Mouse (Mus musculus): Measurements from ENCODE around the gene H2-Aa. TPM values are rescaled to one million over a fixed set of nuclear protein-coding genes. Genes with fewer than 3 reads are reported as not detected.

H2-Aa gene
- polyA plus RNA-seq, 2 experiments: 1.1 to 1.8 TPM

DNA sequence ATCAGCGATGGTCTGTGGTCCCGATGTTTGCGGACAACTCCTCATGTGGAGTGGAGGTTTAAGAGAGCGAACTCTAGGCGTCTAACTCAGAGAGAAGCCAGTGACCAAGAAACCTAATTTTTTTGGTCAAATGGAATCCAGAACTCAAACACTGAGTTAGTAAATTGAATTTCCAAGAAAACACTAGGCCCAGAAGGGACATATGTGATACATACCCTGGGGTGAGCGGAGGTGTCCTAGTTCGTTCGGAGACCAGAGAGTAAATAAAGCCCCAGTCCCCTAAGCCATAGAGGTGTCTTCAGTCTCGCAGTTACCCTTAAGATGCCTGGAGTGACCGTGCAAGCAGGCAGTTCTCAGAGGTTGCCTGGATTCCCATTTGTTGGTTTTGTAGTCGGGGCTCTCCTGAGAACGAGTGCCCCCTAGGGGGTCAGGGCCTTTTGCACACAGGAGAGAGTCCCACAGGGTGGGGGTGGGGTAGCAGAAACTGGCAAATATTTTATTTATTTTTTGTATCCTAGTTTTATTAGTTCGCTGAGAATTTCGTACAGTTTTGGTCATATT is 23.7 kb downstream of the H2-Aa start:
- Histone ChIP-seq H3K4me2 (ENCODE audit: low read depth) (peak overlapping the region; percentile 66), H3K9ac (replicated peaks) (no peak overlapping the region), H3K4me3 (ENCODE audit: insufficient read depth in 1 of 2, low read depth in 2 of 2, low read length in 2 of 2) (peak overlapping the region; percentile 47 to 55; a peak in 3 of 4 replicates), H3K9me3 (ENCODE audit: control insufficient read depth, low read length) (no peaks in the 10 kb centered on the region), H3K27ac (no peak overlapping the region), H3K4me1 (replicated peaks; ENCODE audit: control insufficient read depth in 2 of 2, insufficient read depth in 2 of 2, low read length in 1 of 2) (peaks cover 0 to 7% of the 10 kb centered on the region in 2 experiments; a peak in 2 of 4 replicates), H3K36me3 (replicated peaks; ENCODE audit: control insufficient read depth, insufficient read depth, low read depth) (no peaks in the 10 kb centered on the region), H3K27me3 (ENCODE audit: control insufficient read depth, insufficient read depth, low read length) (peaks cover 30% of the 10 kb centered on the region)
- ATAC-seq (ENCODE audit: insufficient read depth): no peak
- DNase-seq (ENCODE audit: low read depth in 3 of 3, low spot score in 3 of 3): no peak
- no peak for TF ChIP-seq EP300 (IDR thresholded peaks at IDR 0.05; ENCODE audit: low read depth)
- peak; percentile 27; the same call in 1 of the 2 replicates for TF ChIP-seq CTCF (IDR thresholded peaks at IDR 0.05; ENCODE audit: low read depth)
- WGBS (ENCODE audit: insufficient replicate concordance): 6% methylated on average over 14 of the region's 14 CpGs

GRCm38 (mm10) chr17:34263068-34263467 is 24.6 kb downstream of the H2-Aa start:
- peak overlapping the region; percentile 38 to 55 for H3K4me3 ChIP-seq (ENCODE audit: insufficient read depth in 1 of 2, low read depth in 2 of 2, low read length in 2 of 2)
- H3K9me3 ChIP-seq (ENCODE audit: control insufficient read depth, low read length): no peaks in the 10 kb centered on the region
- H3K9ac ChIP-seq (replicated peaks): no peak overlapping the region; the same call in 1 of the 2 replicates
- H3K27me3 ChIP-seq (ENCODE audit: control insufficient read depth, insufficient read depth, low read length): peaks cover 30% of the 10 kb centered on the region
- no peak overlapping the region for H3K27ac ChIP-seq
- no peaks in the 10 kb centered on the region for H3K36me3 ChIP-seq (replicated peaks; ENCODE audit: control insufficient read depth, insufficient read depth, low read depth)
- peaks cover 0 to 7% of the 10 kb centered on the region in 2 experiments; a peak in 2 of 4 replicates for H3K4me1 ChIP-seq (replicated peaks; ENCODE audit: control insufficient read depth in 2 of 2, insufficient read depth in 2 of 2, low read length in 1 of 2)
- WGBS (ENCODE audit: insufficient replicate concordance): 3% methylated on average over 8 of the region's 8 CpGs
- TF ChIP-seq EP300 (IDR thresholded peaks at IDR 0.05; ENCODE audit: low read depth) (no peak), CTCF (IDR thresholded peaks at IDR 0.05; ENCODE audit: low read depth) (no peak)
- DNase-seq (ENCODE audit: low read depth in 3 of 3, low spot score in 3 of 3) (peak in 2 of 3 experiments; percentile 46 to 47), ATAC-seq (ENCODE audit: insufficient read depth) (peak; percentile 50)
- peak overlapping the region; percentile 66 for H3K4me2 ChIP-seq (ENCODE audit: low read depth)

DNA sequence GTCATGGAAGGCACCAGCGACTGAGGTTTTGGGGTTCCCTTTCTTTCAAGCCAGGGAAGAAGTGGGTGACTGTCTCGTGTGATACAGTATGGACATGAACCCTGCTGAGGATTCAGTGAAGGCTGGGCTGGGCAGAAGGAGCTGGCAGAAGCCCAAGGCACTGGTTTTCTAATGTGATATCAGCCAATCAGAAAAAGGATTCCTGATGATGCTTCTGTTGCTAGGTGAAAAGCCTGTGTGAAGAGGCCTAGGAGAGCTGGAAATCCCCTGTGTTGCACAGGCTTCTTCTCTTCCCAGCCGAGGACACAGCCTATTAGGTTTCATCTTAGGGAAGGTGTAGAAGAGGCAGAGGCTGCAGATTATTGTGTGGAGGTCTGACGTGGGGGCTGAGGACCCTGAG is 26.1 kb downstream of the H2-Aa start:
- no peaks in the 10 kb centered on the region for H3K9me3 ChIP-seq (ENCODE audit: control insufficient read depth, low read length)
- no peak overlapping the region for H3K9ac ChIP-seq (replicated peaks)
- peaks cover 30% of the 10 kb centered on the region for H3K27me3 ChIP-seq (ENCODE audit: control insufficient read depth, insufficient read depth, low read length)
- WGBS (ENCODE audit: insufficient replicate concordance): 20% methylated on average over 4 of the region's 4 CpGs
- no peak for TF ChIP-seq EP300 (IDR thresholded peaks at IDR 0.05; ENCODE audit: low read depth)
- no peak overlapping the region for H3K4me2 ChIP-seq (ENCODE audit: low read depth)
- no peak overlapping the region for H3K4me3 ChIP-seq (ENCODE audit: insufficient read depth in 1 of 2, low read depth in 2 of 2, low read length in 2 of 2)
- ATAC-seq (ENCODE audit: insufficient read depth) (no peak), DNase-seq (ENCODE audit: low read depth in 3 of 3, low spot score in 3 of 3) (peak in 1 of 3 experiments; percentile 40)
- H3K4me1 ChIP-seq (replicated peaks; ENCODE audit: control insufficient read depth in 2 of 2, insufficient read depth in 2 of 2, low read length in 1 of 2): peaks cover 0 to 7% of the 10 kb centered on the region in 2 experiments; a peak in 2 of 4 replicates
- H3K27ac ChIP-seq: no peak overlapping the region
- no peaks in the 10 kb centered on the region for H3K36me3 ChIP-seq (replicated peaks; ENCODE audit: control insufficient read depth, insufficient read depth, low read depth)

DNA sequence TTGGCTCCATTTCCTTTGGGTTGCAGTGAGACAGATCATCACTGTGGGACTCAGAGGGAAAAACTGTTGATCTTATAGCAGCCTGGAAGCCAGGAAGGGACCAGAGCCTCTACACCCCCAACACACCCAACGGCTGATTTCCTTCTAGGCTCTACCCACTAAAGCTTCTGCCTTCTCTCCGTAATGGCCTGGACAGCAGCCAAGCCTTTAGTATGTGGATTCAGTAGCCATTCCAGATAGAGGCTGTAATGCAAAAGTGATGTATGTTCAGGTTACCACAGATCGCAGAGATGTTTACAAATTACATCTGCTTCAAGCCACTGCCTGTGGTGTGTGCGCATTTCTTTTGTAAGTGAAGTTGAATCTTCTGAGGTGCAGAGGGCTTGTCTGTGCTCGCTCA is 27.1 kb downstream of the H2-Aa start:
- TF ChIP-seq EP300 (IDR thresholded peaks at IDR 0.05; ENCODE audit: low read depth): no peak
- H3K4me2 ChIP-seq (ENCODE audit: low read depth): no peak overlapping the region
- no peak for ATAC-seq (ENCODE audit: insufficient read depth)
- WGBS (ENCODE audit: insufficient replicate concordance): 71% methylated on average over 5 of the region's 5 CpGs
- no peaks in the 10 kb centered on the region for H3K9me3 ChIP-seq (ENCODE audit: control insufficient read depth, low read length)
- H3K4me1 ChIP-seq (replicated peaks; ENCODE audit: control insufficient read depth in 2 of 2, insufficient read depth in 2 of 2, low read length in 1 of 2): peaks cover 0 to 7% of the 10 kb centered on the region in 2 experiments; a peak in 2 of 4 replicates
- H3K27ac ChIP-seq: no peak overlapping the region
- DNase-seq (ENCODE audit: low read depth in 3 of 3, low spot score in 3 of 3): no peak
- H3K27me3 ChIP-seq (ENCODE audit: control insufficient read depth, insufficient read depth, low read length): peaks cover 29% of the 10 kb centered on the region
- no peak overlapping the region for H3K4me3 ChIP-seq (ENCODE audit: insufficient read depth in 1 of 2, low read depth in 2 of 2, low read length in 2 of 2)
- no peak overlapping the region for H3K9ac ChIP-seq (replicated peaks)
- H3K36me3 ChIP-seq (replicated peaks; ENCODE audit: control insufficient read depth, insufficient read depth, low read depth): no peaks in the 10 kb centered on the region

- no peak within 1 kb of the TSS for H3K27ac ChIP-seq
- TF ChIP-seq EP300 (IDR thresholded peaks at IDR 0.05; ENCODE audit: low read depth) (no peak), CTCF (IDR thresholded peaks at IDR 0.05; ENCODE audit: low read depth) (no peak)
- no peak within 1 kb of the TSS for H3K9ac ChIP-seq (replicated peaks)
- 47% methylated on average over 11 of the region's 11 CpGs for WGBS (ENCODE audit: insufficient replicate concordance)
- H3K36me3 ChIP-seq (replicated peaks; ENCODE audit: control insufficient read depth, insufficient read depth, low read depth): no peaks in the 10 kb centered on the region
- no peak within 1 kb of the TSS for H3K4me3 ChIP-seq (ENCODE audit: insufficient read depth in 1 of 2, low read depth in 2 of 2, low read length in 2 of 2)
- ATAC-seq (ENCODE audit: insufficient read depth): no peak
- H3K4me1 ChIP-seq (replicated peaks; ENCODE audit: control insufficient read depth in 2 of 2, insufficient read depth in 2 of 2, low read length in 1 of 2): no peaks in the 10 kb centered on the region
- no peak within 1 kb of the TSS for H3K4me2 ChIP-seq (ENCODE audit: low read depth)
- H3K27me3 ChIP-seq (ENCODE audit: control insufficient read depth, insufficient read depth, low read length): peaks cover 4% of the 10 kb centered on the region; the same call in 1 of the 2 replicates
- H3K9me3 ChIP-seq (ENCODE audit: control insufficient read depth, low read length): no peaks in the 10 kb centered on the region
- no peak for DNase-seq (ENCODE audit: low read depth in 3 of 3, low spot score in 3 of 3)
Observed at GRCm38 (mm10) chr17:34257594-34258375, 29.8 kb downstream of the H2-Aa start, which contains the start of gene H2-Ab1. Gene H2-Ab1, plus strand, starts transcription at chr17:34257689.
